Mouse (Mus musculus): ENCODE data around the gene Gm10310. TPM values are rescaled to one million over a fixed set of nuclear protein-coding genes. Genes with fewer than 3 reads are reported as not detected.
"Not testable (repeated sequence)": the region's sequence is repeated elsewhere in the genome, so short reads cannot be mapped to it uniquely, and the experiment has no call there.

Gene Gm10310
- total RNA-seq (2021): not detected
- long read RNA-seq, experiment 1: 0 reads
- long read RNA-seq, experiment 2: 0 reads

GRCm38 (mm10) chr10:129984962-129985361, at the start of gene Gm10310:
Gene Gm10310 (minus strand): TSS chr10:129985062.
- H3K4me3 ChIP-seq; DNase-seq (ENCODE audit: low spot score in 2 of 2); H3K27ac ChIP-seq: not testable (repeated sequence)

GRCm38 (mm10) chr10:130030048-130030447, 45.2 kb upstream of the Gm10310 start, which contains the start of gene Olfr821:
Gene Olfr821 (plus strand): TSS chr10:130030348.
- DNase-seq (ENCODE audit: low spot score in 2 of 2): no peak
- TF ChIP-seq CTCF (conservative IDR thresholded peaks at IDR 0.05): no peak
- no peak within 1 kb of the TSS for H3K27ac ChIP-seq
- no peak within 1 kb of the TSS for H3K4me3 ChIP-seq

GRCm38 (mm10) chr10:130012321-130012720, 27.5 kb upstream of the Gm10310 start, which contains the start of gene Olfr820:
Gene Olfr820 (plus strand): TSS chr10:130012621.
- DNase-seq (ENCODE audit: low spot score in 2 of 2): no peak
- no peak for TF ChIP-seq CTCF (conservative IDR thresholded peaks at IDR 0.05)
- Histone ChIP-seq H3K4me3 (no peak within 1 kb of the TSS), H3K27ac (no peak within 1 kb of the TSS)

GRCm38 (mm10) chr10:130005366-130005765, 20.5 kb upstream of the Gm10310 start:
- not testable (repeated sequence) for H3K27ac ChIP-seq

GRCm38 (mm10) chr10:130004104-130004503, 19.2 kb upstream of the Gm10310 start:
- not testable (repeated sequence) for DNase-seq (ENCODE audit: low spot score in 2 of 2); H3K4me3 ChIP-seq; H3K27ac ChIP-seq

More at GRCm38 (mm10) chr10:130005366-130005765, 20.5 kb upstream of the Gm10310 start:
- H3K4me3 ChIP-seq; DNase-seq (ENCODE audit: low spot score in 2 of 2): not testable (repeated sequence)

- DNase-seq (ENCODE audit: low spot score in 2 of 2); H3K4me3 ChIP-seq; H3K27ac ChIP-seq: not testable (repeated sequence)
Observed at GRCm38 (mm10) chr10:129981867-129982266, 3.0 kb downstream of the Gm10310 start.

GRCm38 (mm10) chr10:129976040-129976439, 8.8 kb downstream of the Gm10310 start, which contains the start of gene Olfr247:
Gene Olfr247 (minus strand): TSS chr10:129976140.
- H3K27ac ChIP-seq; DNase-seq (ENCODE audit: low spot score in 2 of 2); H3K4me3 ChIP-seq: not testable (repeated sequence)

- not testable (repeated sequence) for H3K4me3 ChIP-seq; DNase-seq (ENCODE audit: low spot score in 2 of 2); H3K27ac ChIP-seq
Observed at GRCm38 (mm10) chr10:129972994-129973393, 11.9 kb downstream of the Gm10310 start.

GRCm38 (mm10) chr10:129967166-129967565, 17.7 kb downstream of the Gm10310 start, which contains the start of gene Olfr819:
Gene Olfr819 (minus strand): TSS chr10:129967266.
- H3K4me3 ChIP-seq; H3K27ac ChIP-seq; DNase-seq (ENCODE audit: low spot score in 2 of 2): not testable (repeated sequence)

- DNase-seq (ENCODE audit: low spot score in 2 of 2); H3K4me3 ChIP-seq; H3K27ac ChIP-seq: not testable (repeated sequence)
Observed at GRCm38 (mm10) chr10:129966232-129966631, 18.6 kb downstream of the Gm10310 start.

- no peak for DNase-seq (ENCODE audit: low spot score in 2 of 2)
- Histone ChIP-seq H3K27ac (no peak within 1 kb of the TSS), H3K4me3 (no peak within 1 kb of the TSS)
- no peak for TF ChIP-seq CTCF (conservative IDR thresholded peaks at IDR 0.05)
Observed at GRCm38 (mm10) chr10:129949000-129949399, 35.9 kb downstream of the Gm10310 start, which contains the start of gene Olfr818. Gene Olfr818 (minus strand): TSS chr10:129949100.

Other genes starting within 250 kb of the Gm10310 start
- gene Olfr806, start 243.1 kb downstream of the Gm10310 start, total RNA-seq (2021): not detected
- gene Olfr807, start 227.3 kb downstream of the Gm10310 start, total RNA-seq (2021): not detected
- not detected for gene Olfr808, start 219.6 kb downstream of the Gm10310 start, total RNA-seq (2021)
- not detected for gene Olfr809, start 210.4 kb downstream of the Gm10310 start, total RNA-seq (2021)
- not detected for gene Olfr810, start 190.1 kb downstream of the Gm10310 start, total RNA-seq (2021)
- gene Olfr811, start 180.7 kb downstream of the Gm10310 start, total RNA-seq (2021): not detected
- gene Olfr812, start 139.0 kb downstream of the Gm10310 start, total RNA-seq (2021): not detected
- not detected for gene Olfr813, start 129.7 kb downstream of the Gm10310 start, total RNA-seq (2021)
- not detected for gene Olfr814, start 105.2 kb downstream of the Gm10310 start, total RNA-seq (2021)
- gene Olfr815, start 79.2 kb downstream of the Gm10310 start, total RNA-seq (2021): not detected
- not detected for gene Olfr816, start 69.5 kb downstream of the Gm10310 start, total RNA-seq (2021)
- gene Olfr818, start 36.0 kb downstream of the Gm10310 start, total RNA-seq (2021): not detected
- not detected for gene Olfr819, start 17.8 kb downstream of the Gm10310 start, total RNA-seq (2021)
- gene Olfr247, start 8.9 kb downstream of the Gm10310 start, total RNA-seq (2021): not detected
- not detected for gene Olfr820, start 27.6 kb upstream of the Gm10310 start, total RNA-seq (2021)
- not detected for gene Olfr821, start 45.3 kb upstream of the Gm10310 start, total RNA-seq (2021)
- not detected for gene Olfr822, start 86.1 kb upstream of the Gm10310 start, total RNA-seq (2021)
- not detected for gene Olfr823, start 130.3 kb upstream of the Gm10310 start, total RNA-seq (2021)
- not detected for gene Olfr824, start 144.9 kb upstream of the Gm10310 start, total RNA-seq (2021)
- gene Olfr825, start 181.7 kb upstream of the Gm10310 start, total RNA-seq (2021): not detected
- gene Olfr826, start 199.1 kb upstream of the Gm10310 start, total RNA-seq (2021): not detected
- gene Olfr827, start 229.3 kb upstream of the Gm10310 start, total RNA-seq (2021): not detected

Measured in layer of hippocampus, adult 2 months (tissue).